Mouse (Mus musculus) E14TG2a.4 (cell line): ENCODE measurements at regions not wholly inside any gene's neighbourhood (a gene's known extent, or its start where the extent isn't known, plus 50 kb on each side); places are given as distances from the start of the nearest gene placed in this dataset.

Source experiments
- CTCF ChIP-seq: conservative IDR thresholded peaks from 2 replicates; pipeline ENCODE4 v1.5.1; 2014; ENCODE audit warnings: low read length
- POU5F1 ChIP-seq: IDR thresholded peaks from 2 replicates; pipeline ENCODE4 v1.6.1; 2014; ENCODE audit warnings: low read length, borderline replicate concordance

- no peak for TF ChIP-seq CTCF
- TF ChIP-seq POU5F1 = no peak
Measured at GRCm38 (mm10) chr12:70616049-70616448, 163.2 kb downstream of the Tmx1 start.
